Mouse (Mus musculus) forebrain, embryonic 15.5 days (tissue): ENCODE data around the gene Zbtb8os. TPM values are rescaled to one million over a fixed set of nuclear protein-coding genes. Genes with fewer than 3 reads are reported as not detected.

ENCODE experiments used
- ATAC-seq: fragments of 200-750 bp; cut with Nextera tagmentation; replicated peaks from 2 replicates; pipeline ENCODE4 v1.8.0; 2017; ENCODE audit warnings: mild to moderate bottlenecking, moderate TSS enrichment, moderate library complexity
- H3K27ac ChIP-seq: fragments of 300-500 bp; sonication (generic); replicated peaks from 2 replicates; pipeline ENCODE4 v1.5.1; 2015; ENCODE audit warnings: mild to moderate bottlenecking, inconsistent platforms
- H3K27me3 ChIP-seq: fragments of 300-500 bp; sonication (generic); 2 replicates; pipeline ENCODE4 v1.6.1; 2015; ENCODE audit warnings: inconsistent platforms
- H3K36me3 ChIP-seq: fragments of 300-500 bp; sonication (generic); 2 replicates; pipeline ENCODE4 v1.6.1; 2015; ENCODE audit warnings: mild to moderate bottlenecking, inconsistent platforms
- H3K4me1 ChIP-seq: fragments of 300-500 bp; sonication (generic); 2 replicates; pipeline ENCODE4 v1.6.1; 2015; ENCODE audit warnings: inconsistent platforms
- H3K4me2 ChIP-seq: fragments of 300-500 bp; sonication (generic); replicated peaks from 2 replicates; pipeline ENCODE4 v1.6.1; 2015; ENCODE audit warnings: mild to moderate bottlenecking, inconsistent platforms
- H3K4me3 ChIP-seq: fragments of 300-500 bp; sonication (generic); 2 replicates; pipeline ENCODE4 v1.5.1; 2015; ENCODE audit warnings: mild to moderate bottlenecking, inconsistent platforms
- H3K9ac ChIP-seq: fragments of 300-500 bp; sonication (generic); replicated peaks from 2 replicates; pipeline ENCODE4 v1.6.1; 2015; ENCODE audit warnings: mild to moderate bottlenecking, inconsistent platforms
- H3K9me3 ChIP-seq: fragments of 300-500 bp; sonication (generic); 2 replicates; pipeline ENCODE4 v1.6.1; 2016; ENCODE audit warnings: inconsistent platforms
- WGBS: fragments of 180-500 bp; shearing (Covaris S2); methylation state at CpG from one replicate; pipeline ENCODE4 v1.1.7; 2015; ENCODE audit warnings: mixed read lengths; 5-methylcytosine and 5-hydroxymethylcytosine counted together
- polyA plus RNA-seq: library from polyadenylated mRNA; unstranded; fragments of >200 nt; fragmentation: Nextera tagmentation; extraction: Ambion mirVana; gene quantifications from 2 replicates; pipeline ENCODE4 v1.2.1, GENCODE M21; 2015

Zbtb8os gene
- polyA plus RNA-seq, 1 experiment from 2014 or later, result 29.1 TPM

DNA sequence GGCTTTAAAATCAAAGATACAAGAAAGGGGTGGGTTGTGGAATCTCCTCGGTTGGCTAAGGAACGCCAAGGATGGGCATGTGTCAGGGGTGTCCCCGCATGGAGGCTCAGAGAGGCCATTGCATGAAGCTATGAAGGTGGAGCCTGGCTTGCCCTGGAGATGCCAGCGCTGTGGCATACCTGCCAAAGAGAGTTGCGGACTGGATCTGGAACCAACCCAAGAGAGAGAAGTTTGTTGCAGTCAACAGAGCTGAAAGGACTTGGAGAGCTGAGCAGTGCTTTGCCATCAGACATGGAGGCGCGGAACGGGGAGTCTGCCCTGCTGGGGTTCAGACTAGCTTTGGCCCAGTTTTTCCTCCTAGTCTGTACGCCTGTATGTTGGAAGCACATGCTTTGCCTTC lies 28.0 kb downstream of the Zbtb8os start:
- WGBS, result 89% methylated on average over 9 of the region's 9 CpGs
- Histone ChIP-seq H3K9ac (no peak overlapping the region), H3K27me3 (no peaks in the 10 kb centered on the region), H3K36me3 (peaks cover 18% of the 10 kb centered on the region), H3K4me3 (no peak overlapping the region), H3K27ac (no peak overlapping the region), H3K4me2 (no peak overlapping the region), H3K4me1 (no peaks in the 10 kb centered on the region), H3K9me3 (no peaks in the 10 kb centered on the region)
- ATAC-seq, result no peak

DNA sequence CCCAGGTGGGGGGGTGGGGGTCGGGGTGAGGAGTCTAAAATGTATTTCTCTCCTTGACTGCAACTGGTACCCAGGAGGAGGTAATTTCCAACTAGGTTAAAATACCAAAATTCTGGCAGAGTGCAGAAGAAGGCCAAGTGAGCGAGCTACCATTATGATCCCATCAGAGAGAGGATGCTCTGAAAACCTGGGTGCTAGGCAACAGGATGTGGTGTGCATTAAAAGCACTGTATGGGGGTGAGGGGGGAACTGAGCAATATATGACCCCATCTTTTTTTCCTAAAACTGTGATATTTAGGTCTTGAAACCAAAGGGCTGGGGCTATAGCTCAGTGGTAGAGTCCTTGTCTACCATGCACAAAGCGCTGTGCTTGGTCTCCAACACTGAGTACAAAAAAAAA lies 28.9 kb downstream of the Zbtb8os start:
- no peak for ATAC-seq

DNA sequence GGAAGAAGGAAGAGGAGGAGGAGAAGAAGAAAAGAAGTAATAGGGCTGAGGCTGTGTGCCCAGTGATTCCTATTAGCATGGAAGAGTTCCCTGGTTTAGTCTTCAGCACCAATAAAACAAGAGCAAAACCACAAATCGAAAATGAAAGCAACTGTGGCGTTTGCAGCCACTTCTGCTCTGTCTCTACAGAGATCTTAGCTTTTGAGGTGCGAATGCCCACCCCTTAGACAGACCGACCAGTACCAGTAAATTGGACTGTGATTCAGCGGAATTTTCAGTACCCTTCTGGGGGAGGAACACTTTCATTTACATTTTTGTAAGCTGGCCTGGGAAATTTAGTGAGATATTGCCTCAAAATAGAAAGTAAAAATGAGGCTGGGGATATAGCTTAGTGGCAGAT lies 29.7 kb downstream of the Zbtb8os start:
- ATAC-seq, result no peak
- no peak overlapping the region for H3K4me3 ChIP-seq
- no peak overlapping the region for H3K27ac ChIP-seq
- peaks cover 13% of the 10 kb centered on the region for H3K36me3 ChIP-seq
- H3K4me1 ChIP-seq, result no peaks in the 10 kb centered on the region
- 96% methylated on average over 5 of the region's 5 CpGs for WGBS
- H3K9ac ChIP-seq, result no peak overlapping the region
- H3K4me2 ChIP-seq, result no peak overlapping the region
- H3K9me3 ChIP-seq, result no peaks in the 10 kb centered on the region
- no peaks in the 10 kb centered on the region for H3K27me3 ChIP-seq

More for the DNA sequence above, 28.9 kb downstream of the Zbtb8os start:
- no peaks in the 10 kb centered on the region for H3K4me1 ChIP-seq
- H3K36me3 ChIP-seq, result peaks cover 21% of the 10 kb centered on the region
- H3K4me2 ChIP-seq, result no peak overlapping the region
- WGBS, result 92% methylated on average over 3 of the region's 3 CpGs
- no peak overlapping the region for H3K27ac ChIP-seq
- H3K9me3 ChIP-seq, result no peaks in the 10 kb centered on the region
- no peak overlapping the region for H3K9ac ChIP-seq
- no peaks in the 10 kb centered on the region for H3K27me3 ChIP-seq
- no peak overlapping the region for H3K4me3 ChIP-seq

GRCm38 (mm10) chr4:129371391-129371790 lies 35.9 kb downstream of the Zbtb8os start:
- Histone ChIP-seq H3K36me3 (peaks cover 8% of the 10 kb centered on the region; the same call in 1 of the 2 replicates), H3K4me2 (no peak overlapping the region), H3K9ac (no peak overlapping the region), H3K27me3 (no peaks in the 10 kb centered on the region), H3K9me3 (no peaks in the 10 kb centered on the region), H3K4me1 (peaks cover 11% of the 10 kb centered on the region), H3K4me3 (no peak overlapping the region), H3K27ac (no peak overlapping the region)
- WGBS, result 93% methylated on average over 3 of the region's 3 CpGs
- ATAC-seq, result no peak

DNA sequence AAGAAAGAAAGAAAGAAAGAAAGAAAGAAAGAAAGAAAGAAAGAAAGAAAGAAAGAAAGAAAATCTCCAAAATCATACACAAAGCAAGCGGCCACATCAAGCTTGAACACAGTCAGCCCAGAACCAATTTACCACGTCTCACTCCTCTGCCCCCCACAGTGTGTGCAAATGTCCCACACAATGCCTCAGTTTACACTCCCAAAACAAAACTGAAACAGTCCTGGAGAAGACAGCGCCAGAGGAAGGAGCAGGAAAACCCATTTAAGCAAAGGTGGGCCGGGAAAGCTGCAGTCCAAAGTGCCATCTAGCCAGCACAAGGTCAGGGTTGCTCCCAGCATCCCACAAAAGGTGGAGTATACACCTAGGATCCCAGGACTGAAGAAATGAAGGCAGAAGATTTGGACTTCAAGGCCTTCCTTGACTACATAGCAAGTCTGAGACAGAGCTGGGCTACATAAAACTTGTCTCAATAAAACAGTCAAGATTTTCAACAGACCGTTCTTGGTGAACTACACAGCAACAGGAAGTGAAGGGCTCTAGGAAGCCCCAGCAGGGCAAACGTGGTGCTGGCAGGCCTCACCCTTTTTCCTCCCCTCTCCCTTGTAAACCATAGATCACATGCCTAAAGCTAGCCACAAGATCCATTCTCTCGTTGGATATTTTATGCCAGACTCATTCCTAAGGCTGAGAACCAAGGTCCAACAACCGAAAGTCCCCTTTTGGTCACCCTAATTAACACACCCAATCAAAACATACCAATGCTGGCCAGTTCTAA lies 37.9 kb downstream of the Zbtb8os start:
- Histone ChIP-seq H3K4me2 (no peak overlapping the region), H3K4me1 (peaks cover 21% of the 10 kb centered on the region), H3K36me3 (peaks cover 5% of the 10 kb centered on the region; the same call in 1 of the 2 replicates), H3K4me3 (no peak overlapping the region), H3K9me3 (no peaks in the 10 kb centered on the region), H3K27ac (no peak overlapping the region), H3K9ac (no peak overlapping the region), H3K27me3 (no peaks in the 10 kb centered on the region)
- WGBS, result 43% methylated on average over 8 of the region's 8 CpGs
- ATAC-seq, result no peak

- Histone ChIP-seq H3K4me2 (no peak overlapping the region), H3K27ac (no peak overlapping the region), H3K36me3 (no peaks in the 10 kb centered on the region), H3K4me1 (peaks cover 21% of the 10 kb centered on the region), H3K9me3 (no peaks in the 10 kb centered on the region), H3K27me3 (no peaks in the 10 kb centered on the region), H3K9ac (no peak overlapping the region), H3K4me3 (no peak overlapping the region)
- WGBS, result 39% methylated on average over 11 of the region's 11 CpGs
- no peak for ATAC-seq
Measured at GRCm38 (mm10) chr4:129374219-129374755, 38.8 kb downstream of the Zbtb8os start.

DNA sequence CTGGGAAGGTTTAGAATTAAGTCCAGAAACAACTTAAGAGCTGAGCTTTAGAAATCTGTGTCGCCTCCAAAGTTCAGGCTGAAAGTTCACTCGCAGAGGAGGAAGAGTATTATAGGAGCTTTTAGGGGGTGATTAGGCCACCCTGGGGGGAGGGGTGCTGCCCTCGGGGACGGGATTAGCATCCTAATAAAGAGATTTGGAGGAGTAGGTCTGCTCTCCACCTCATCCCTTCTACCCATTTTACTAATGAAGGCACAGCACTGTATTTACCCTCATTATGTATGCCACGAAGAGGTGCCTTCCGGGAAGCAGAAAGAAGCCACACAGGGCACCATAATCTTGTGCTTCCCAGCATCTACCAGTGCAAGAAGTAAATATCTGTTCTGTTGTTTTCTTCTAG lies 39.5 kb downstream of the Zbtb8os start:
- WGBS, result 9% methylated on average over 6 of the region's 6 CpGs
- H3K4me3 ChIP-seq, result no peak overlapping the region
- no peaks in the 10 kb centered on the region for H3K27me3 ChIP-seq
- no peaks in the 10 kb centered on the region for H3K36me3 ChIP-seq
- no peaks in the 10 kb centered on the region for H3K9me3 ChIP-seq
- no peak for ATAC-seq
- peaks cover 21% of the 10 kb centered on the region for H3K4me1 ChIP-seq
- H3K9ac ChIP-seq, result no peak overlapping the region
- H3K27ac ChIP-seq, result no peak overlapping the region
- H3K4me2 ChIP-seq, result no peak overlapping the region

- H3K4me2 ChIP-seq, result no peak overlapping the region
Measured at GRCm38 (mm10) chr4:129375821-129376220, 40.3 kb downstream of the Zbtb8os start.

DNA sequence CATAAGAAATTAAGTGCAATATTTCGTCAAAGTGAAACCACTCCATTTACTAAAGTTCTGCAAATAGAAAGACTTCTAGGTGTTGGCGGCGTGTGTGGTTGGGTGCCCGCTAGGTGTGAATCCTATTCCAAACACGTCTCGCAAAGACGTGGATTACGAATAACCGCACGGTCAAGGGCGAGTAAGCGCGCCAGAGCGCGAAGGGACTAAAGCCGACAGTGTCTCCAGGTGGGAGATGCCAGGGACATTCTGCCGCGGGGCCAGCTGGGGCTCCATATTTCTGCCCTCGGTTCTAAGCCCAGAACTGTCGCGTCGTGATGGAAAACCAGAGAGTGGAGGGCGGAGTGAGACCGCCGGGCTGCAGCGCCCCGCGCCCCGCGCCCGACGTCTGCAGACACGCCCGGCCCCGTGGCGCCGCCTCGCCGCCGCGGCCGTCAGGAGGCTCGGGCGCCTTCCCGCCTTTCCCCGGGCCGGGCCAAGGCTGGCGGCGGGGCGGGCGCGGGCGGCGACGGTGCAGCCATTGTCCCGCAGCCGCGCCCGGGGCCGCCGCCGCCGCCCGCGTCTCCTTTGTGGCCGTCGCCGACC lies 41.6 kb downstream of the Zbtb8os start:
- Histone ChIP-seq H3K4me2 (peak overlapping the region; percentile 69), H3K27me3 (no peaks in the 10 kb centered on the region), H3K9me3 (no peaks in the 10 kb centered on the region), H3K27ac (peak overlapping the region; percentile 90), H3K4me1 (peaks cover 21% of the 10 kb centered on the region), H3K4me3 (peak overlapping the region; percentile 87), H3K36me3 (no peaks in the 10 kb centered on the region), H3K9ac (peak overlapping the region; percentile 64)
- WGBS, result under 1% methylated on average over 59 of the region's 68 CpGs
- peak; percentile 74 for ATAC-seq

More at GRCm38 (mm10) chr4:129375821-129376220, 40.3 kb downstream of the Zbtb8os start:
- Histone ChIP-seq H3K36me3 (no peaks in the 10 kb centered on the region), H3K4me3 (no peak overlapping the region), H3K27me3 (no peaks in the 10 kb centered on the region), H3K9ac (no peak overlapping the region), H3K9me3 (no peaks in the 10 kb centered on the region), H3K4me1 (peaks cover 21% of the 10 kb centered on the region), H3K27ac (no peak overlapping the region)
- no peak for ATAC-seq
- 64% methylated on average over 5 of the region's 5 CpGs for WGBS

DNA sequence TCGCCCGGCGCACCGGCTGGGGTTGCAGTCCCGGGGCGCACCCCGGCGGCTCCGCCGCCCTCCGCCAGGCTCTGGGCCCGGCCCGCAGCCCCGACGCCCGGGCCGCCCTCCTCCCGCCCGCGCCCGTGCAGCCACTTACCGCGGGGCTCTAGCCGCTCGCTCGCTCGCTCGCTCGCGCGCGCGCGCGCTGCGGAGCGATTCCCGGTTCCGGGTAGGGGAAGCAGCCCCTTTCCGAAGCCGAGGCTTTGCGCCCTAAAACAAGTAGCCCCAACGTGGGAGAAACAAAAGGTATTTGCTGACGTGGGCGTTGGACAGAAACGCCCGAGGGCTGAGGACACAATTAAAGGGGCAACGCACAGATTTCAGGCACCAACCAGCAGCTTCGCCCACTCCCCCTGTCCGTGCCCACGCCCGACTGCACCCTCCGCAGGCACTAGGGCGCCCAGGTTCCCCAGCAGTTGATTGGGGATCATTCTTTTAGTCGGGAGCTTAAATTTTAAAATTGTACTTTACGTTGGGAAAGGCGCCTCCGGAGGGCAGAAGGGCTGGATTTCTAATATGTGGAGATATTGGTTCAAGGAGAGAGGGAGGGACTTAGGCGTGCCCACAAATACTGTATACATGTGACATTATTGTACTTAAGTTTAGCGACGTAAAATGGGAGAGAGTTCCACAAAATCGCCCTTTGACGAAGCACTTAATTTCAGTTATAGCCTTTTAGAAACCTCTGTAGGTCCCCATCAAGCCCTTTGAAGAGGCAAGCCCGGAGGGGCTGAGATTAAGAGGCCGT lies 42.3 kb downstream of the Zbtb8os start, which contains the start of gene Zbtb8a:
Gene Zbtb8a (minus strand): TSS at position 516 of the 790 bp plus-strand sequence.
- WGBS, result 2% methylated on average over 63 of the region's 65 CpGs

GRCm38 (mm10) chr4:129379805-129380204 lies 44.3 kb downstream of the Zbtb8os start:
- 88% methylated on average over 3 of the region's 3 CpGs for WGBS
- Histone ChIP-seq H3K9ac (no peak overlapping the region), H3K36me3 (no peaks in the 10 kb centered on the region), H3K9me3 (no peaks in the 10 kb centered on the region), H3K4me2 (no peak overlapping the region), H3K4me1 (peaks cover 20% of the 10 kb centered on the region), H3K4me3 (no peak overlapping the region), H3K27ac (no peak overlapping the region), H3K27me3 (no peaks in the 10 kb centered on the region)
- ATAC-seq, result no peak

More for the DNA sequence above, 42.3 kb downstream of the Zbtb8os start, which contains the start of gene Zbtb8a:
- Histone ChIP-seq H3K4me2 (peak within 1 kb of the TSS; percentile 69), H3K4me3 (peak within 1 kb of the TSS; percentile 87), H3K36me3 (no peaks in the 10 kb centered on the region), H3K27ac (peak within 1 kb of the TSS; percentile 90), H3K27me3 (no peaks in the 10 kb centered on the region), H3K9me3 (no peaks in the 10 kb centered on the region), H3K4me1 (peaks cover 21% of the 10 kb centered on the region), H3K9ac (peak within 1 kb of the TSS; percentile 64)
- ATAC-seq, result peak; percentile 83

DNA sequence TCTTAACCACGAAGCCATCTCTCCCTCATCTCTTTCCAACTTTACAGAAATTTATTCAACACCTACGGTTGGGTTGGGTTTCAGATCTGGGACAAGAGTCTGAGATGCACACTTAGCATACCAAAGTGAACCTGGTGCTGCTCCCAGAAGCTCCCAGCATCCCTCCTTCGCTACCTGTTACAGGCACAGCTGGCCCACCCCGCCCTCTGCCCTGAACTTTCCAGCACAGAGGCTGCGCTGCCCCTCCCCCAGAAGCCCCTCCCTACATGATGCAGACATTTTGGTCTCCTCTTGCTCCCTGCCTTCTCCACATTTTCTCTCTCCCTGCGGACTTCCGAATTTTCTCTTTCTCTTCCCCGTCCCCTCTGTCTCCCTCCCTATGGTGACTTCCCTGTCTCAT lies 45.7 kb downstream of the Zbtb8os start:
- H3K9ac ChIP-seq, result no peak overlapping the region
- no peaks in the 10 kb centered on the region for H3K36me3 ChIP-seq
- H3K27ac ChIP-seq, result no peak overlapping the region
- no peak overlapping the region for H3K4me3 ChIP-seq
- H3K27me3 ChIP-seq, result no peaks in the 10 kb centered on the region
- ATAC-seq, result no peak
- H3K4me2 ChIP-seq, result no peak overlapping the region
- H3K9me3 ChIP-seq, result no peaks in the 10 kb centered on the region
- 84% methylated on average over 8 of the region's 8 CpGs for WGBS
- H3K4me1 ChIP-seq, result peaks cover 13% of the 10 kb centered on the region
